Mouse (Mus musculus): Measurements from ENCODE around the gene Rpl23a.

GRCm38 (mm10) chr11:78204287-78204686, 20.9 kb upstream of the Rpl23a start:
- TF ChIP-seq CTCF (conservative IDR thresholded peaks at IDR 0.05; ENCODE audit: low read length), result no peak
- no peak for TF ChIP-seq NANOG (IDR thresholded peaks at IDR 0.05; ENCODE audit: borderline replicate concordance, low read length)
- TF ChIP-seq POU5F1 (IDR thresholded peaks at IDR 0.05; ENCODE audit: borderline replicate concordance, low read length), result no peak
